Mouse (Mus musculus): ENCODE results near the gene Cavin4. TPM values are rescaled to one million over a fixed set of nuclear protein-coding genes. Genes with fewer than 3 reads are reported as not detected.

The Cavin4 gene
- polyA plus RNA-seq, 1 experiment = not detected

GRCm38 (mm10) chr4:48690640-48691039, 27.3 kb downstream of the Cavin4 start:
- no peak for TF ChIP-seq GATA1 (IDR thresholded peaks at IDR 0.05; ENCODE audit: low read length)

GRCm38 (mm10) chr4:48691793-48692437, 28.6 kb downstream of the Cavin4 start:
- no peak for TF ChIP-seq GATA1 (IDR thresholded peaks at IDR 0.05; ENCODE audit: low read length)

GRCm38 (mm10) chr4:48692736-48693292, 29.5 kb downstream of the Cavin4 start:
- no peak for TF ChIP-seq GATA1 (IDR thresholded peaks at IDR 0.05; ENCODE audit: low read length)

- TF ChIP-seq GATA1 (IDR thresholded peaks at IDR 0.05; ENCODE audit: low read length) = no peak
Measured at GRCm38 (mm10) chr4:48696706-48697105, 33.4 kb downstream of the Cavin4 start.

GRCm38 (mm10) chr4:48697302-48697701, 34.0 kb downstream of the Cavin4 start:
- TF ChIP-seq GATA1 (IDR thresholded peaks at IDR 0.05; ENCODE audit: low read length) = no peak

- no peak for TF ChIP-seq GATA1 (IDR thresholded peaks at IDR 0.05; ENCODE audit: low read length)
Measured at GRCm38 (mm10) chr4:48715865-48716650, 52.7 kb downstream of the Cavin4 start.

- no peak for TF ChIP-seq GATA1 (IDR thresholded peaks at IDR 0.05; ENCODE audit: low read length)
Measured at GRCm38 (mm10) chr4:48716817-48717216, 53.5 kb downstream of the Cavin4 start.

Other genes starting within 250 kb of the Cavin4 start
- 17.4 and 26.5 TPM in 2 replicates for gene Tex10, start 190.1 kb upstream of the Cavin4 start, polyA plus RNA-seq (2012)
- not detected in 2 replicates for gene Msantd3, start 123.6 kb upstream of the Cavin4 start, polyA plus RNA-seq (2012)
- gene Tmeff1, start 78.3 kb upstream of the Cavin4 start, polyA plus RNA-seq (2012) = not detected in 2 replicates